Mouse (Mus musculus) ES-Bruce4 (cell line): ENCODE results near the gene Acsl1.

ENCODE experiments used
- EP300 ChIP-seq: IDR thresholded peaks from 2 replicates; pipeline ENCODE4 v1.6.1; 2011; ENCODE audit warnings: low read depth, low read length; ENCODE audit not compliant: insufficient read depth
- POLR2A ChIP-seq: IDR thresholded peaks from one replicate; pipeline ENCODE4 v1.8.1; 2011; ENCODE audit warnings: low read length; ENCODE audit not compliant: insufficient read depth

DNA sequence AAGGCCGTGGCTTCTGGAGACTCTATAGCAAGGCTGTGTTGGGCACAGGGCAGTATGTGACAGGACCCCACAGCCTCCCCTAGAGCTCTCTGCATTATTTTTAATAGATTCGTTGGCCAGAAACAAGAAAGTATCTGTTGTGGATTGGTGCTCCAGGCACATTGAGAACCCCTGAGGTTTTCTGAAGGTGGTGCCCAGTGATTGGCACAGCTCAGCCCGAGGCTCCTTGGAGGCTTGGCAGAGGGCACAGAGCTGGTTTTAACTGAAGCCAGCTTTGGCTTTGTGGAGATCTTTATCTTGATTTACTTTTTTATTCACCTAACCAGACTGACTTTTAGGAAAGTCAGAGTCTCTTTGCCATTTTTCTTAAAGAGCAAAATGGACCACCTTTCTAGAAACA is 38.6 kb downstream of the Acsl1 start:
- TF ChIP-seq EP300 (no peak), POLR2A (no peak)
